Mouse (Mus musculus) gastrocnemius, adult 8-10 months (tissue): Measurements from ENCODE around the gene Unc79. TPM values are rescaled to one million over a fixed set of nuclear protein-coding genes. Genes with fewer than 3 reads are reported as not detected.

Experiments
- DNase-seq, 2 experiments: peaks; one replicate each; pipeline ENCODE4 v3.0.0; 2022; ENCODE audit warnings: low spot score in 2 of 2
- total RNA-seq, 4 experiments: library from RNA; stranded (reverse); gene quantifications; 2 replicates each; pipeline ENCODE4 v1.2.4; 2022

The Unc79 gene
- total RNA-seq, 4 experiments from 2014 or later, result 0.17 to 0.40 TPM; not detected in 2

DNA sequence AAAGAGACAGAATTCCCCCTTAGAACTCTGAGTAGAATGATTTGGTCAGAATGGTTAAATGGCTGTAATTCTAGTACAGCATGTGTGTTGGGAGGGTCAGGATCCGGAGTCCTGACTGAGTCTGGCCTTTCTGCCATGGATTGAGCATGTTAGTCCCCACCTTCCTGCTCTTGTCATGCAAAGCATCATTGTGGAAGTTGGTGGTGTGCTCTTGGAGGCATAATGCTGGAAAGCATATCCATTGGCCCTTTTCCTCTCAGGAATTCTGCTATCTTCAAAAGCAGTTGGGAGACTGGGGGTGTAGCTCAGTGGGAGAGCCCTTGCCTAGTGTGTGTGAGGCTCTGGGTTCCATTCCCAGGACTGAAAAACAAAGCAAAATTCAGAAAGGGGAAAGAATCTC is 175.2 kb downstream of the Unc79 start:
- DNase-seq, result no peak

- DNase-seq, result no peak
These were observed 180.3 kb downstream of the Unc79 start for GRCm38 (mm10) chr12:103128914-103129313.

DNA sequence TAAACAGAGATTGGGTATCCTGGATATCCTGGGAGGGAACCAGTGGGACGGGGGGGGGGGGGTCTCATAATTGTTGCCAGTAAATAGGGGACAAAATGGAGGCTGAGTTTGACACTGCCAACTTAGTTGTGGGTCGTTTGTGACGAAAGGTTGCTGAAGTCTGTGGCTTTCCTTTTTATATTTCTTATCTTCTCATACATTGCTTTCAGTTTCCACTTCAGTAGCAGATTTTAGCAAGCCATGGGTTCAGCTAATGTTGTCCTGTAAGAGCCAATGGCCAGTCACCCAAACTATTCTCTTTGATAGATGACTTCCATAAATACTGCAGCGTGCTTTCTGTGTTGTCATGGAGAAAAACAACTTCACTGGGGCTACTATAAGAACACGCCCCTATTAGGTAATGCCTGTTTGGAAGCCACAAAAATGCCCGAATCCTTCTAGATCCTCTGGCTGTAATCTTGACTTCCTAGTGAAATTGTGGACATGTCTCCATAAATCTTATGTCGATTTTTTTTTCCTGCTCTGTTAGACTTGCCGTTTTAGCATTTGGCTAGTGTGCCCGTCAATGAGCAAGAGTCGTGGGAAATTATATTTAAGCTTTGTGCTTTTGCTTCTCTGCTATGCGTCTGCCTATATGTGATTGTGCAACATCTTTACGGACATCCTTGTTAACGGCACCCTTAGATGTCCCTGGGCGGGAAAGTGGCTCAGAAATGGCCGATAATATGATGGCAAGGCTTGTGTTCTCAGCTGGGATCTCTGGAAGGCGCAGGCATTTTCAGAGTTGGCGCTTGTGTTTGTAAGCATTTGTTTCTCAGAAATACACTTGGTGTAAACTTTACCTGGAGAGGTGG is 181.0 kb downstream of the Unc79 start:
- DNase-seq, result no peak

DNA sequence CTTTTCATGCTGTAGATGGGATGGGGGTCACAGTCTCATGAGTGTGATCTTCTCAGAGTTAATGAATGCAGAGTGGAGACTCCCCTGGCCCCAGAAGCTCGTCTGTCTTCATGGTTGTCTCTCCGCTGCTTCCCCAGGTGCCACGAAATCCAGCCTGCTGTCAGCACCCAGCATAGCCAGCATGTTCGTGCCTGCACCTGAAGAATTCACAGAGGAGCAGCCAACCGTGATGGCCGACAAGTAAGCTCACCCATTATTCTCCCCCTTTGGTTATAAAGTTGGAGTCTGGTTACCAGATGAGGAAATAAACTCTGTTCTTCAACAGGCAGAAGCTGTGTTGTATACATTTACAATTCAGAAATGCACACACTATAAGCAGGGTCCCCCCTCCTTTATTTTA is 182.8 kb downstream of the Unc79 start:
- DNase-seq, result no peak

- no peak for DNase-seq
These were observed 193.9 kb downstream of the Unc79 start for GRCm38 (mm10) chr12:103142550-103143010.

DNA sequence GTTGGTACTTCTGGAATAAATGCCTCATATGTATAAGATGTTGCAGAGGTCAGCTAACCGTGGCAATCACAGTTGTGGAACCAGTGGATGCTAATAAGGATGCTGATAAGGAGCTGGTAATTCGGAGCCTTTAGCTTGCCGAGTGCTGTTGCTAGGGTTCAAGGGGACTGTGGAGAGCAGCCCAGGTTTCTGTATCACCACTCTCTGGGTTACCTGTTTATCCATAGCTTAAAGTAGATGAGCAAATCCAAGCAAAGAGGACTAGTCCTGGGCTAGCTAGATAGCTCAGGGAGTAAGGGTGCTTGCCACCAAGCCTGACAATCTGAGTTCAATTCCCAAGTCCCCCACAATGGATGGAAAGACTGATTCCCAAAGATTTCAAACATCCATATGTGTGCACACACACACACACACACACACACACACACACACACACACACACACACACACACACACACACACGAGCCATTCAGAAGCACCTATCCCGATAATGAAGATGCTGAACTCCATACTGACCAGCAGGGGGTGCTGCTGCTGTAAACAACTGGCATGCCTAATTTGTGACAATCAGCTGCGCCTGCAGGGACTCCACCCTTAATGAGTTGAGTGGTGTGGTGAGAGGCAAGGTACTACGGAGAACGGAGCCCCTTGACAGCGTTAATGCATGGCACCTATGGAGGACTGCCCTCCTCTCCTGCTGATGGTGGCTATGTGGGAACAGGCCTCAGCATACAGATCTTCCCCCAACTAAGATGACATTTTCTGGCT is 195.3 kb downstream of the Unc79 start:
- DNase-seq, result peak; percentile 23 to 30

GRCm38 (mm10) chr12:103150247-103150646 is 201.6 kb downstream of the Unc79 start:
- DNase-seq, result no peak

- DNase-seq, result no peak
These were observed 206.3 kb downstream of the Unc79 start for GRCm38 (mm10) chr12:103154927-103155326.

DNA sequence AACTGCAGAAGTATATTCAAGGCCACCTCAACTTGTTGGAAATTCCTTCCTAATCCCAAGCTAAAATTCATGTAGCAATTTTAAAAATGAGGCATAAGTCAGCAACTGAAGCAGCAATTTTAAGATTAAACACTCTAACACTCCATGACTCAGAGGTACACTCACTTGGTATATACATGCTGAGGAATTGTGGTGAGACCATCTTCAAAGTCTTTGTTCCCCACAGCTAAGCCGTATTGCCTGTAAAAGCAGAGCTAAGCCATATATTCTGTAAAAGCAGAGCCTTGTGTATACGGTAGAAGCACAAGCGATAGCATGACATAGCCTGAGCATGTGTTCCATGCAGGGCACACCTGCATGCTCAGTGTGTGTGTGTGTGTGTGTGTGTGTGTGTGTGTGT is 206.7 kb downstream of the Unc79 start:
- no peak for DNase-seq

DNA sequence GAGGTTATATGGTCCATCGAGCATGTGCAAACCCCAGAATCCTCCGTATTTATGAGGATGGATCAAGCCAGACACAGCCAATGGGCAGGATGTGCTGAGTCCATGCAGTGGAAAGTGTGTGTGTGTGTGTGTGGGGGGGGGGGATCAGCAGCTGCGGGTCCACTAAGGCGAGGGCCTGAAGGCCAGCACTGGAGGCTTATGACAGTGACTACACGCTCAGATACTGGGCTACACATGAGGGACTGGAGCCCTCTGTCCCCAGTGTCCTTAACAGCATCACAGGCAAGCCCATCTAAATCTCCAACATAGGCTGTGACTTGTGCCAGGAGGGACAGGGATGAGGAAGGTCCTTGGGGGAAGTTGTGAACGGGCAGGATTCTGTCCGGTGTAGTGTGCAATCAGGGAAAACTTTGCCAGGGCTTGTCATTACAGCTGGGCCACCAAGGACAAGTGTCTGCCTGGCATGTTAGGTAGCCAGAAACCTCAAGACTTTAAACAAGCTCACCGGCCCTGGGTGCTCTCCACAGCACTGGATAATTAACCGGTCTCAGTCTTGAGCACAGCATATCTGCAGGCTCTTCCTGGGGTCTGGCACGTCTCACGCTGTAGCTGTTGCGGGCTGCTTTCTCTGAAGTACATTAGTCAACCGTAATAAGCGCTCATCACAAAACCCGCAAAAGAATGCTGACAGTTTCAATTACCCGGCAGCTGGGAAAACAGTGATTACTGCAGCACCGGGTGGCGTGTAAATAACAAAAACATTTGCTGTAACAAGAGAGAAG is 208.7 kb downstream of the Unc79 start:
- DNase-seq, result no peak

DNA sequence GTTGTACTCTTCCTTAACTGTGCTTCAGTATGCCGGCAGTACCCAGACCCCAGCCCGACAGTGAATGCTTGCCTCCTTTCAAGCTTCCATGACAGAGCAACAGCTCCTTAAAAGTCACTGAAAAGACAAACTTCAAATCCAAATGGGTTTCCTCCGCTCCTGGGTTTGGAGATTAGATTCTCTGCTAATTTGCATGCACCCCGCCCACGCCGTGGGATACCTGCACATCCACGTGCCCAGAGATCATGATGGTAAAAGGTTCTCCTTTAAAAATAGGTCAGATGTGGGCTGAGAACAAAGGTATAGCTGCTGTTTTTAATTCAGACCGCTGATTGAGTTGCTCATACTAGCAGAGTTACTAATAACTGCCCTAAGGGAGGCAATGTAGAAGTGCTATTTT is 210.4 kb downstream of the Unc79 start:
- DNase-seq, result no peak

- DNase-seq, result no peak
These were observed 212.1 kb downstream of the Unc79 start for GRCm38 (mm10) chr12:103160721-103161120.

GRCm38 (mm10) chr12:103163596-103163995 is 214.9 kb downstream of the Unc79 start:
- DNase-seq, result no peak

DNA sequence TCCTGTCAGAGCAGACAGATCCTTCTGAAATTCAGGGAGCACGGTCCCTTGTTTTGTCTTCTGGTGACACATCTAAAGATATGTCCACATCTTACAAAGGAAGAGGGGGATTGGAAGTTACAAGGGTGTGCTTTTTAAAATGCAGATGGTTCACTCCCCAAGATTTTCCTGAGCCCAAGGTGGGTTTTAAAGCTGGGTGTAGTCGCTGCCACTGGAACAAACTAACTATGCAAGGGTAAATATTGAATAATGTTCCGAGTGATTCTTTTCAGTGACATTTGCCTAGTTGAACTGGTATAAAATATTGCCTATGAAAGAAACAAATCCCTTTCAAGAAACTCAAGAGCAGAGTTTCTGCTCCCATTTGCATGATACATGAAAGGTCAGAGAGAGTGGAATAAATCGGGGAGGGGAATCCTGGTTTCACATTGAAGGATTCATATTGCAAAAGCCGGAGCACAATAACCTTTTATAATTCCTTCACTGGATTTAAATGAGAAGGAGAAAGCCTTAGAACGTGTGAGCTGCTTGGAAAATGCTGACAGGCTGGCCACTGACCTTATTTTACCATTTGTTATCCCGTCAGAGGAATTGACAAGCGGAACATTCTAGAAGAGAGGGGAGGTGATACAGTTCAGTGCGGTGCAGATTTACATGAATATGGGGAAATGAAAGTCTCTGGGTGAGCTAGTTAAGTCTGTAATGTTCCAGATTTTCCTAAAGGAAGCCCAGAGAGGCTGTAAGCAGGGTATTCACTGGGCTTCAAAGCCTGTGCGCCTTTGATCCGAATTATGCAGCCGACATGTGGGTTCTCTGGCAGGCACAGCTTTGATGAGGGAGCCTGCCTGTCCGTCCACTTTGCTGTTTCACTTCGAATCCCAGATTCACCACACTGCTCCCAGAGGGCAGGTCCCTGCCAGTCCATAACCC is 215.7 kb downstream of the Unc79 start:
- DNase-seq, result no peak

- no peak for DNase-seq
These were observed 220.2 kb downstream of the Unc79 start for GRCm38 (mm10) chr12:103168892-103169291.

DNA sequence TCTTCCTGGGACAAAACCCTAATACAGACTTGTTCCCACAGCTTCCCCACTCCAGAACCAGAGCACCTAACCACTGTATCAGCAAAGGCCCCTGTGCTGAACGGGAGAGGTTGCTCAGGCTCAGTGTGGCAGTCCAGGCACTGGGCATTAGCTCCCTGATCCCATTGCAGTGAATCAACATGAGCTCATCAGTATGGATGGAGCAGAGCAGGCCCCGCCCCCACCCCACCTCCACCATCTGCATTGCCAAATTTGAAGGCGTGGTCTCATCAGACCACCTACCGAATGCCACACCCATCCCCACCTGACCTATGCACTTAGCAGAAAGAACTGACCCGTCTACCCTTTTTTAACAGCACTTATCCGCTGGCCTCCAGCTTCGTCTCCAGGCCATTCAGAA is 234.4 kb downstream of the Unc79 start:
- DNase-seq, result no peak

- no peak for DNase-seq
These were observed 238.4 kb downstream of the Unc79 start for GRCm38 (mm10) chr12:103187020-103187419.

DNA sequence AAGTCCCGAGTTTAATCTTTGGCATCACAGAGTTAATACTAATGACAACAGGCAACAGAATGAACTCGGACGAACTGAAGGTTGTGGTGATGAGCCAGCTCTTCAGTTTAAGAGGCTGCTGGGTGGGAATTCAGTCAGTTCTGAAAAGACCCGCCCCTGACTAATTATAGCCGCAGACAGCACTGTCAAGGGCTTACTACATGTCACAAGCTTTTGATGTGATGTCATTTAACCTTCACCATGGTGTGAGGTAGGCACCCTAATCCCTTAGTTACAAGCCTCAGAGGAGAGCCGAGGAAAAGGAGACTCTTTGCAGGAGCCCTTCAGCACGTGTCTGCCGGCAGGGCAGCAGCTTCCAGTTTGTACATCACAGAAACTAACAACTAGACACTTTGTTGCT is 239.6 kb downstream of the Unc79 start:
- DNase-seq, result no peak

GRCm38 (mm10) chr12:103189771-103190170 is 241.1 kb downstream of the Unc79 start:
- DNase-seq, result no peak

DNA sequence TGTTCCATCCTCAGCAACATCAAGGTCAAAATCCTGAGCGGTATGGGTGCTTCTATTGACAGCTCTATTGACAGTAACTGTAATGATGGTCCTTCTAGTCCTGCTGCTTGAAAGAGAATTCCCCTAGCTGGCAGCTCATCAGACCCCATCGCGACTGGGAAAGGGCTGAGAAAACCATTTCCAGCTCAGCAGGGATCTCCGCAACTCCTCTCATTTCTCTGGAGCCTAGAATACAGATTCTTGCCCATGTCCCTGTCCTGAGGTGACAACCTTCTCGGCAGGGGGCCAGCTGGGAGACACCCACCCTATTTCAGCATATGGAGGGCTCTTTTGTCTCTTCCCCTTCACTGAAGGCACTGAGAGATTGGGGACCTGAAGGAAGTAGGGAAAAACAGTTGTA is 244.3 kb downstream of the Unc79 start:
- no peak for DNase-seq
